Mouse (Mus musculus) limb, embryonic 13.5 days (tissue): ENCODE results near the gene Pih1d1. TPM values are rescaled to one million over a fixed set of nuclear protein-coding genes. Genes with fewer than 3 reads are reported as not detected.

Source experiments
- ATAC-seq: fragments of 200-750 bp; cut with Nextera tagmentation; 2 replicates; pipeline ENCODE4 v1.8.0; 2017; ENCODE audit warnings: low read depth, moderate number of reproducible peaks, moderate TSS enrichment; ENCODE audit not compliant: low FRiP score
- H3K27ac ChIP-seq: fragments of 300-500 bp; sonication (generic); 2 replicates; pipeline ENCODE4 v1.5.1; 2015; ENCODE audit warnings: inconsistent platforms, mild to moderate bottlenecking, moderate library complexity
- H3K27me3 ChIP-seq: fragments of 300-500 bp; sonication (generic); 2 replicates; pipeline ENCODE4 v1.6.1; 2015; ENCODE audit warnings: mild to moderate bottlenecking, inconsistent platforms
- H3K36me3 ChIP-seq: fragments of 300-500 bp; sonication (generic); 2 replicates; pipeline ENCODE4 v1.6.1; 2015; ENCODE audit warnings: inconsistent platforms, mild to moderate bottlenecking, moderate library complexity
- H3K4me1 ChIP-seq: fragments of 300-500 bp; sonication (generic); 2 replicates; pipeline ENCODE4 v1.6.1; 2015; ENCODE audit warnings: inconsistent platforms
- H3K4me2 ChIP-seq: fragments of 300-500 bp; sonication (generic); replicated peaks from 2 replicates; pipeline ENCODE4 v1.6.1; 2015; ENCODE audit warnings: inconsistent platforms, mild to moderate bottlenecking, moderate library complexity
- H3K4me3 ChIP-seq: fragments of 300-500 bp; sonication (generic); 2 replicates; pipeline ENCODE4 v1.5.1; 2015; ENCODE audit warnings: moderate library complexity, mild to moderate bottlenecking, inconsistent platforms
- H3K9ac ChIP-seq: fragments of 300-500 bp; sonication (generic); 2 replicates; pipeline ENCODE4 v1.6.1; 2015; ENCODE audit warnings: mild to moderate bottlenecking, inconsistent platforms
- H3K9me3 ChIP-seq: fragments of 300-500 bp; sonication (generic); 2 replicates; pipeline ENCODE4 v1.6.1; 2016; ENCODE audit warnings: inconsistent platforms
- WGBS: fragments of 180-500 bp; shearing (Covaris S2); methylation state at CpG from one replicate; pipeline ENCODE4 v1.1.7; 2015; 5-methylcytosine and 5-hydroxymethylcytosine counted together
- polyA plus RNA-seq: library from polyadenylated mRNA; unstranded; fragments of >200 nt; fragmentation: Nextera tagmentation; extraction: Ambion mirVana; gene quantifications from 2 replicates; pipeline ENCODE4 v1.2.1, GENCODE M21; 2015

Gene Pih1d1
- polyA plus RNA-seq, 1 experiment from 2014 or later = 87.1 TPM

DNA sequence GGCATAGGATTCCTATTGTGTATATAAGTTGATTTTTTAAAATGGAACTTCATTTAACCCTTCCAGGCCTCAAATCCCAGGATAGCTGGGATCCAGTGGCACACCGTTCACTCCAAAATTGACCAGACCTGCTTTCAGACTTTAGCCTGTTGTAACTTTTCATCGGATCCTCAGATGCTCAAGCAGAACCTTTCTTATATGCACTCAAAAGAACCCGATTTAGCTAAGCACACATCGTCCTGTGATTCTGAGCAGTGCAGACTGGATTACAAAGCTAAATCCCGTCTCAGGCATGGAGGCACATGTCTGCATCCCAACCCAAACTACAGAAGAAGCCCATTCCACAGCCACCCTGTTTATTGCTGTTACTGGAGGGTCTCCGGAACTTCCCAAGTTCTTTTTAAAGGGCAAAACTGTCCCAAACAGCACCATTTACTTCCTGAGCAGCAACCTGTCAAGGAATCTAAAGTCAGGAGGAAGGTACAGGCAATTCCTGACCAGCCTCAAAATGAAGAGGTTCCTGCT is 26.3 kb upstream of the Pih1d1 start:
- no peak for ATAC-seq
- under 1% methylated on average over 6 of the region's 6 CpGs for WGBS
- H3K9me3 ChIP-seq = no peaks in the 10 kb centered on the region
- H3K27ac ChIP-seq = peak overlapping the region; percentile 92
- H3K36me3 ChIP-seq = peaks cover 34% of the 10 kb centered on the region
- H3K4me2 ChIP-seq = peak overlapping the region; percentile 94
- peak overlapping the region; percentile 100 for H3K9ac ChIP-seq
- H3K4me1 ChIP-seq = peaks cover 47% of the 10 kb centered on the region
- H3K27me3 ChIP-seq = no peaks in the 10 kb centered on the region
- peak overlapping the region; percentile 68 for H3K4me3 ChIP-seq

DNA sequence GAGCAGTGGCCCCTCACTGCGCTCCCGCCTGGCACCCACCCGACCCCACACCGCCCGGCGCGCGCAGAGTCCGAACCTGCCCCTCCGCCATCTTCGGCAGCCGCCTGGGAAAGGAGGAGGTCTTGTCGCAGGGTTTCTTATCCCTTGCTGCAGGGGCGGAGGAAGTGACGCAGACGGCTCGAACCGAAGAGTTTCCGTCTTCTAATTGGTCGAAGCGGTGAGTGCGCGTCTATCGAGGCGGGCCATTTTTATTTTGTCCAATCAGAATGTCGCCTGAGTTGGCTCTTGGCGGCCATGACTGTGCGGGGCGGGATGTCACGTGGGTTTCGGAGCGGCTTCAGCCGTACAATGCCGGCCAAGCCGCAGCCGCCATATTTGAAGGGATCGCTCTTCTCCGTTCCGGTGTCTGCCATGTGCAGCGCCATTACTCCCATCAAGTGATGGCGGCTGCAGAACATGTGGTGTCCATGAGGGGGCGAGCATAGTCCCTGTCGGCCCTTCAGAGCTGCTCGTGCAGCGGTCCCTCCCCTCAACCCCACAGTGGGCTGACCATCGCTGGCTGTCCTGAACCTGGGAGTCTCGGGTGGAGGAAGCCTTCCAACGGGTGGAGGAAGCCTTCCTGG is 25.4 kb upstream of the Pih1d1 start, which contains the start of gene Rpl13a:
Gene Rpl13a, minus strand, starts transcription at position 138 of the 623 bp plus-strand sequence.
- WGBS = under 1% methylated on average over 48 of the region's 48 CpGs
- ATAC-seq = peak; percentile 95
- Histone ChIP-seq H3K27me3 (no peaks in the 10 kb centered on the region; the same call in 1 of the 2 replicates), H3K4me1 (peaks cover 40% of the 10 kb centered on the region), H3K36me3 (peaks cover 29% of the 10 kb centered on the region), H3K9me3 (no peaks in the 10 kb centered on the region), H3K9ac (peak within 1 kb of the TSS; percentile 100), H3K4me3 (peak within 1 kb of the TSS; percentile 68), H3K27ac (peak within 1 kb of the TSS; percentile 92), H3K4me2 (peak within 1 kb of the TSS; percentile 94)

DNA sequence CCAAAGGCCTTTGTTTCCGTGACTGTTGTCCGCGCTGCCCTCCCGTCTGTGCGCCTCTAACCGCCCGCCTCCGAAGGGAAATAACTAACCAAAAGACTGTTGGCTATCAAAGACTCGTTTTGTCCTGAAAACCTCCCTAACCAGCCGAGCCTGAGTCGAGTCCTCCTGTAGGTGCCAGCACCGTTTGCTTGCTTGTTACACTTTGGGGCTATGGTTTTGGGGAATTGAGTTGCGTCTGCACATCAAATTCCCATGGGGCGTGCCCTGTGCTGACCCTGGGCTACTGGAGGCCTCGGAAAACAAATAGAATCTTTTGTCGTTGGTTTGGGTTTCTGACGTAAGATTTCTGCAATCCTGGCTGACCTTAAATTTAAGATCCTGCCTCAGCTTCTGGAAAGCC is 24.8 kb upstream of the Pih1d1 start:
- ATAC-seq = no peak
- Histone ChIP-seq H3K27me3 (peaks cover 3% of the 10 kb centered on the region; the same call in 1 of the 2 replicates), H3K4me1 (peaks cover 40% of the 10 kb centered on the region), H3K9me3 (no peaks in the 10 kb centered on the region), H3K27ac (peak overlapping the region; percentile 92), H3K9ac (peak overlapping the region; percentile 75), H3K4me3 (peak overlapping the region; percentile 68), H3K4me2 (peak overlapping the region; percentile 73), H3K36me3 (peaks cover 29% of the 10 kb centered on the region)
- WGBS = 2% methylated on average over 17 of the region's 17 CpGs

DNA sequence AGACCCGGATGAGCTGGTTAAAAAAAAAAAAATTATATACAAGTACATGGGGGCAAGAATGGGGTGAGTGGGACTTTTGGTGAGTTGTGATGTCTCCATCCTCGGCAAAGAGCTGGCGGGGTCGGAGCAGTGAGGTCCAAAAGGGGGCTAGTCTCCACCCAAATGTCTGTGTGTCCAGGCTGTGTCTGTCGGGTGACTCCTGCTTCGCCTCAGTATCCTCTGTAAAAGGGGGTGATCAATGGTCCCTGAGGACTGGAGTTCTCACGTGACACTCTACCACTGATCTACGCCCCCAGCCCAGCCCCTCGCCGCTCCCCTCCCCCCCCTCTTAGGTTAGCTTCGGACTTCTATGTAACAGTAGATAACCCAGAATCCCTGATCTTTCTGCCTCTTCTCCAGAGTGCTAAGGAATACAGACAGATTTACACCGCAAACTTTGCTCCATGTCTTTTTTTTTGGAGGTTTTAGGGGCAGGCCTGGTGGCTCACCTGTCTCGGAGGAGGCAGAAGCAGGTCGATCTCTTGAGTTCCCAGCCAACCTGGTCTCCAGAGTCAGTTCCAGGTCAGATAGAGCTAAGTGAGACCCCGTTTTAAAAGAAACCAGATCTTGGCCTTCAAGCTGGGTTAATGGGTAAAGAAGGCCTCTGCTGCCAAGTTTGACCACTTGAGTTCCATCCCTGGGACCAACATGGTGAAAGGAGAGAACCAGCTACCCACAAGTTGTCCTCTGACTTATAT is 24.2 kb upstream of the Pih1d1 start:
- peaks cover 36% of the 10 kb centered on the region for H3K4me1 ChIP-seq
- peak overlapping the region; percentile 92; the same call in 1 of the 2 replicates for H3K27ac ChIP-seq
- 62% methylated on average over 15 of the region's 15 CpGs for WGBS
- H3K4me2 ChIP-seq = peak overlapping the region; percentile 73
- H3K27me3 ChIP-seq = peaks cover 9% of the 10 kb centered on the region; the same call in 1 of the 2 replicates
- peak overlapping the region; percentile 75 for H3K9ac ChIP-seq
- peak overlapping the region; percentile 68 for H3K4me3 ChIP-seq
- H3K36me3 ChIP-seq = peaks cover 26% of the 10 kb centered on the region
- no peak for ATAC-seq
- no peaks in the 10 kb centered on the region for H3K9me3 ChIP-seq

DNA sequence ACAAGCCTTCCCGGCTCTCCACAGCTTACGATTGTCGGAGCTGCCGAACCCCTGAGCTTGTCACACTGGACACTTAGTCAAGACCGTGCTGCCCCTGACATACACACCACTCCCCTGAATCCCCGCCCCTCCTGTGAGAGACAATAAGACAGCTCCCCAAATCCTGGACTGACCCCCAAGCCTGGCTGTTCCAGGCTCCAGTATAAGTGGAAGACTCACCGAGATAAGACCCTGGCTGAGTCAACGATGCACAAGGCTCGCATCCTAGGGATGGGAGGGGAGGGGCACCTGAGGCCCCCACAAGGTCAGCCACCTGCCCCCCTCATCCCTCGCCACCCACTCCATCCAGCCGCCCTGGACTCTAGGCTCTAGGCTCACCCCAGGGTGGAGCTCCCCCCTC is 22.3 kb upstream of the Pih1d1 start:
- Histone ChIP-seq H3K9me3 (no peaks in the 10 kb centered on the region), H3K4me3 (no peak overlapping the region), H3K9ac (peak overlapping the region; percentile 32; the same call in 1 of the 2 replicates), H3K4me1 (peaks cover 24% of the 10 kb centered on the region), H3K36me3 (peaks cover 7% of the 10 kb centered on the region), H3K4me2 (no peak overlapping the region), H3K27ac (no peak overlapping the region), H3K27me3 (peaks cover 22% of the 10 kb centered on the region)
- 83% methylated on average over 11 of the region's 11 CpGs for WGBS
- no peak for ATAC-seq

DNA sequence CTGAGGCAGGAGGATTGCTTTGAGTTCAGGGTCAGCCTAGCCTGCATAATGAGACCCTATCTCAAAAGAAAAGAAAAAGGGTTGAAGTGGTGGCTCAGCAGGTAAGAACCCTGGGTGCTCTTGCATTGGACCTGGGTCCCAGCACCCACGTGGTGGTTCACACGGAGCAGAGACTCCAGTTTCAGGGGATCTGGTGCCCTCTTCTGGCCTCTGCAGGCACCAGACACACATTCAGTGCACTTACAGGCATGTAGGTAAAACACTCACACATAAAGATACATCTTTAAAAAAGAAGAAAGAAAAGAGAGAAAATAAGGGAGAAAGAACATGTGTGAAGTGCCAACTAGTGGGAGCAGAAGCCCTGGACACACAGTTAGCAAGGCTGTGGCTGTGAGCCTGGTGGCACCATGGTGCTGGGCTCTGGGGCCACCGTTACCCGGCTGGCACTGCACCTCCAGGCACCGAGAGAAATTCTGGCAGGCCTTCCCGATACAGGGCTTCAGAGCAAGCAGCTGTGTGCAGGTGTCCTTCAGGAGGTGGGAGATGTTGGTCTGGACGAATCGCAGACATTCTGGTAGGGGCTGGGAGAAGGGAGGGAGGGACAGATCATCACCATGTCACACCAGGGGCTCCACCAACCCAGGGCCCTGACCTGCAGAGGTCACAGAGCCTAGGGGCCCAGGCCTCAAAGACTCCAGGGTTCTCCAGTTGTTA is 20.5 kb upstream of the Pih1d1 start:
- no peak overlapping the region for H3K9ac ChIP-seq
- H3K36me3 ChIP-seq = no peaks in the 10 kb centered on the region
- H3K4me2 ChIP-seq = no peak overlapping the region
- H3K4me1 ChIP-seq = peaks cover 17% of the 10 kb centered on the region
- no peak overlapping the region for H3K4me3 ChIP-seq
- 77% methylated on average over 8 of the region's 8 CpGs for WGBS
- no peaks in the 10 kb centered on the region for H3K9me3 ChIP-seq
- H3K27ac ChIP-seq = no peak overlapping the region
- peaks cover 31% of the 10 kb centered on the region for H3K27me3 ChIP-seq
- no peak for ATAC-seq

DNA sequence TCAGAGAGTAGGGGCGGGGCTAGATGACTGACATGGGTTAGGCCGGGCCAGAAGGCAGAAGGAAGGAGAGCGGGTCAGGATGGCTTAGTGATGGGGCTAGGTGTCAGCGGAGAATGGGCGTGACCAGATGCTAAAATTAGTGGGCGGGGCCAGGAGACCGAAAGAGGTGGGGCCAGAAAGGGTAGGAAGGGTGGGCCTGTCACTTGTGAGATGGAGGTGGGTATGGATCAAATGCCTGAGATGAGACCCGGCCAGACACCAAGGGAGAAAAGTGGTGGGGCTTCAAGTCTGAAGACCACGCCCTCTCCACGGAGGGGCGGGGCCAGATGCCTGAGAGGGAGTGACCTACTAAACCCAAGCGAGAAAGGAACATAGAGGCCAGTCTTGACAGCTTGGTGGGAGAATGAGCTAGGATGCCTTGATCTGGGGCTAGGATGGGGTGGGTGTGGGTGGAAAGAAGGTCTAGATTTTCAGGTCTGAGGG is 19.5 kb upstream of the Pih1d1 start:
- 7% methylated on average over 12 of the region's 12 CpGs for WGBS
- no peak for ATAC-seq
- peaks cover 11% of the 10 kb centered on the region for H3K4me1 ChIP-seq
- no peaks in the 10 kb centered on the region for H3K36me3 ChIP-seq
- no peak overlapping the region for H3K27ac ChIP-seq
- H3K4me2 ChIP-seq = 0 out of 2 replicates have a peak overlapping the region, but pooled peaks have one; percentile 3
- H3K27me3 ChIP-seq = peaks cover 31% of the 10 kb centered on the region
- no peak overlapping the region for H3K4me3 ChIP-seq
- no peak overlapping the region for H3K9ac ChIP-seq
- no peaks in the 10 kb centered on the region for H3K9me3 ChIP-seq

DNA sequence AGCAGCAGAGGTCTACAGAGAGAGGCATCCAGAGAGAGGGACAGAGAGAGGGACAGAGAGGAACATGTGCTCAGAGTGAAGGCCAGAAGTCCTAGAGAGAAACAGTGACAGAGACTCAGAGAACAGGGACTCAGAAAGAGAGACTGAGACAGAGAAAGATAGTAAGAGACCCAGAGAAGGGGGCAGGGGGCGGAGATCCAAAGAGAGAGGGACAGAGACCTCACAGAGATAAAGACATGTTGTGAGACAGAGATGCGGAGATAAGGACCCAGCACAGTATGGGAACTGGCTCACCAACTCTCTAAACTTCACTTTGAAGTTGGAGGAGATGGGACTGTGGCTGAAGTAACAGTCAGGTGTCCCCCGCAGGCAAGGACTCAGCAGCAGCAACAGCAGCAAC is 18.7 kb upstream of the Pih1d1 start:
- peak overlapping the region; percentile 58 for H3K4me3 ChIP-seq

DNA sequence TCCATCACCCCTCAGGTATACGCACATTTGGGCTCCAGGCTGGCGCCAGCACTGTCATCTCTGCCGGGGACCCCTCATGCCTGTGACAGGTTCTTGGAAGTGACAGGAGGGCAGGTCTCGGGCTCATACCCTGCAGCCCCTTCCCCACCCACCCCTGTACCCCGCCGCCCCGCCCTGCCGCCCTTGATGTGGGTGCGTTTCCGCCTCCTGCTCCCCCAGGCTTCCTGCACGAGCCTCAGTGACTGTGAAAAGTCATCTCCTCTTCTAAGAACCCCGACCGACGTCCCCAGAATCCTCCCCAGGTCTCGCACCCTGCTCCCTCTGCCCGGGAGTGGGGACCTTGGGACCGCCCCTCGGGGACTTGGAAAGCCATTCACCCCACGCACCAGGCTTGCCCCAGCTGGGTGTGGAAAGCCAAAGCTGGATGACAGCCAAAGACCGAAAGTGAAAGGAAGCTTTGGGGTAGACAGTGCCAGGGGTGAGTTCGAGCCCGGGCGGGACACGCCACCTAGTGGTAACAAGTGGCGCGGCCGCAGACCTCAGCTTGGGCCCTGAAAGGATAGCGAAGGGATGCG is 18.0 kb upstream of the Pih1d1 start, which contains the start of the genes Gm45713 and Flt3l:
Gene Gm45713, minus strand, starts transcription at position 239 of the 575 bp plus-strand sequence.
Gene Flt3l, minus strand, starts transcription at position 440 of the 575 bp plus-strand sequence.
- ATAC-seq = peak; percentile 77
- no peaks in the 10 kb centered on the region for H3K9me3 ChIP-seq

More for the DNA sequence above, 18.7 kb upstream of the Pih1d1 start:
- no peak overlapping the region for H3K27ac ChIP-seq
- no peaks in the 10 kb centered on the region for H3K36me3 ChIP-seq
- no peak overlapping the region for H3K9ac ChIP-seq
- H3K4me1 ChIP-seq = 0 out of 2 replicates have a peak, but pooled peaks cover 7% of the 10 kb centered on the region
- no peaks in the 10 kb centered on the region for H3K9me3 ChIP-seq
- H3K27me3 ChIP-seq = peaks cover 31% of the 10 kb centered on the region
- 62% methylated on average over 3 of the region's 3 CpGs for WGBS
- H3K4me2 ChIP-seq = peak overlapping the region; percentile 80
- ATAC-seq = no peak

DNA sequence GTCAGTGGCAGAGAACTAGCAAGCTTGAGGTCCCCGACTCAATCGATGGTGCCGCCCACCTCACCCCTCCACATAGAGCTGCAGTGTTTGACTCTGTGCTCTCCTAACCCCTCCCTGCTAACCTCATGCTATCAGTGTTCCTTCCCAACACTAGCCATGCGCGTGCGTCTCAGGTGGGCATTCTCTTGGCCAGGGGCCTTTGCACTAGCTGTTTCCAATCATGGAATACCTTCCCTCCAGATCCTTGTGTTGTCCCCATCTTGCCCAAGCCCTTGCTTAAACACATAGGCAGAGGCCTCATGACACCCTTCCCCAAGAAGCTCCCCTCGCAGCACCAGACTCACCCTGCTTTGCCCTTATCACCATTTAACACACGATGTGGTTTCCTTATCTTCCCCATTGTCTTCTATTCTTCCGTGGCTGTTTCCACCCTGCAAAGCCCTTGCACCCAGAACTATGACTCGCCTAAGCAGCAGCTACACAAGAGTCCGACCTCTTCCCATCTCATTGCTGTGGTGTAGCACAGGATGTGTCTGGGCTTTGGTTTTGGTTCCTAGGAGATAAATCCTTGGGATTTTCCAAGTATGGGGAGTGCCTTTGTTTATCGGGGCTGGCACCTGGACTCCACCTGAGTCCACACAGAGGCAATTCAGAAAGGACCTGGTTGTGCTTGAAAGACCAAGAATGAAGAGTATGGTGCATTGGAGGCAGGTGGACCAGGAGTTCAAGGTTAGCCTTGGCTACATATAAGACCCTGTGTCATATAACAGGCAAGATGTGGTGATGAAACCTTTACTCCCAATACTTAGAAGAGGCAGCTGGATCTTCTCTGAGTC is 16.7 kb upstream of the Pih1d1 start:
- Histone ChIP-seq H3K9me3 (no peaks in the 10 kb centered on the region), H3K9ac (no peak overlapping the region), H3K4me2 (no peak overlapping the region), H3K27me3 (peaks cover 31% of the 10 kb centered on the region), H3K27ac (no peak overlapping the region), H3K4me1 (0 out of 2 replicates have a peak, but pooled peaks cover 7% of the 10 kb centered on the region), H3K36me3 (peaks cover 11% of the 10 kb centered on the region), H3K4me3 (no peak overlapping the region)
- 81% methylated on average over 12 of the region's 12 CpGs for WGBS
- ATAC-seq = no peak

More for the DNA sequence above, 18.0 kb upstream of the Pih1d1 start, which contains the start of the genes Gm45713 and Flt3l:
- peaks cover 31% of the 10 kb centered on the region for H3K27me3 ChIP-seq
- 1% methylated on average over 29 of the region's 29 CpGs for WGBS
- H3K4me3 ChIP-seq = peak within 1 kb of the TSS; percentile 58
- peak within 1 kb of the TSS; percentile 80 for H3K4me2 ChIP-seq
- 0 out of 2 replicates have a peak, but pooled peaks cover 7% of the 10 kb centered on the region for H3K4me1 ChIP-seq
- H3K36me3 ChIP-seq = no peaks in the 10 kb centered on the region; the same call in 1 of the 2 replicates
- peak within 1 kb of the TSS; percentile 75 for H3K9ac ChIP-seq
- no peak within 1 kb of the TSS for H3K27ac ChIP-seq
